In genomic region chr12:104245595-104245994, GRCm38 (mm10) we compare ENCODE assay signal across 16 mouse cellular contexts. TPM values are rescaled to one million over a fixed set of nuclear protein-coding genes. Genes with fewer than 3 reads are reported as not detected.
DNase-seq lines count a peak whose midpoint lies in the region; ATAC-seq and TF ChIP-seq lines count a peak whose summit lies in the region.
"Had no signal": no experiment of that assay in that cellular context is flagged by ENCODE, and none has a peak within 500 bp of the region (broad histone marks: within the 10 kb centered on the region; RNA-seq: fewer than 3 reads in every experiment).

No protein-coding gene starts in this region.

- no peak overlapping the region for H3K4me2 ChIP-seq in heart, embryonic 11.5 days
- H3K4me2 ChIP-seq: heart, embryonic 15.5 days; hindbrain, embryonic 15.5 days; liver, embryonic 11.5 days; lung, embryonic 14.5 days; midbrain, embryonic 13.5 days had no signal

- no peak for TF ChIP-seq CTCF in heart, adult 2 months (IDR thresholded peaks at IDR 0.05)

- H3K79me2 ChIP-seq in heart, adult 2 months (replicated peaks; ENCODE audit: control insufficient read depth, insufficient read depth, low read length) = no peaks in the 10 kb centered on the region

- peak; percentile 40 to 48 for DNase-seq in heart, adult 2 months
- DNase-seq in heart, adult 8-10 months (ENCODE audit: low spot score) = peak; percentile 31
- peak; percentile 7 for DNase-seq in heart, postnatal 4 days
- peak; percentile 9 for DNase-seq in right cerebral cortex, postnatal 14 days
- no peak for DNase-seq in thymus, adult 18-20 months
- DNase-seq in cerebellum, postnatal 10 days = no peak
- DNase-seq: kidney, adult 2 months had no signal

- TF ChIP-seq EP300 in heart, adult 2 months (IDR thresholded peaks at IDR 0.05; ENCODE audit: insufficient read depth, low read depth, low read length) = no peak

- ATAC-seq in heart, embryonic 11.5 days (replicated peaks; ENCODE audit: insufficient number of reproducible peaks, low FRiP score, low TSS enrichment) = no peak
- ATAC-seq: midbrain, embryonic 13.5 days had no signal

- H3K27ac ChIP-seq in heart, adult 2 months = no peak overlapping the region
- H3K27ac ChIP-seq in heart, embryonic 11.5 days (ENCODE audit: low read depth, low read length) = no peak overlapping the region
- H3K27ac ChIP-seq: embryonic facial prominence, embryonic 10.5 days; heart, embryonic 15.5 days; hindbrain, embryonic 15.5 days; midbrain, embryonic 13.5 days had no signal

- TF ChIP-seq POLR2A in heart, adult 2 months (IDR thresholded peaks at IDR 0.05; ENCODE audit: insufficient read depth, low read depth, low read length) = no peak

- WGBS in heart, adult 2 months = 59% methylated on average over 3 of the region's 3 CpGs
- 77% methylated on average over 3 of the region's 3 CpGs for WGBS in heart, embryonic 11.5 days (ENCODE audit: insufficient replicate concordance)

- H3K9me3 ChIP-seq in heart, embryonic 11.5 days (replicated peaks; ENCODE audit: control insufficient read depth, low read length) = no peaks in the 10 kb centered on the region
- H3K9me3 ChIP-seq: embryonic facial prominence, embryonic 10.5 days; heart, embryonic 15.5 days; hindbrain, embryonic 15.5 days; midbrain, embryonic 13.5 days had no signal

- no peaks in the 10 kb centered on the region for H3K36me3 ChIP-seq in heart, adult 2 months (ENCODE audit: control insufficient read depth, insufficient read depth, low read length)
- no peaks in the 10 kb centered on the region for H3K36me3 ChIP-seq in heart, embryonic 11.5 days (ENCODE audit: control insufficient read depth, insufficient read depth, low read length)
- H3K36me3 ChIP-seq: embryonic facial prominence, embryonic 10.5 days; heart, embryonic 15.5 days; hindbrain, embryonic 15.5 days; midbrain, embryonic 13.5 days had no signal

- H3K4me3 ChIP-seq in heart, adult 2 months = no peak overlapping the region
- H3K4me3 ChIP-seq in heart, embryonic 11.5 days (ENCODE audit: low read depth, low read length) = no peak overlapping the region
- H3K4me3 ChIP-seq: embryonic facial prominence, embryonic 10.5 days; heart, embryonic 15.5 days; hindbrain, embryonic 15.5 days; midbrain, embryonic 13.5 days had no signal

- no peaks in the 10 kb centered on the region for H3K27me3 ChIP-seq in heart, adult 2 months (ENCODE audit: control insufficient read depth, insufficient read depth, low read length)
- H3K27me3 ChIP-seq in heart, embryonic 11.5 days (ENCODE audit: control insufficient read depth, insufficient read depth, low read length) = no peaks in the 10 kb centered on the region
- H3K27me3 ChIP-seq: heart, embryonic 15.5 days; hindbrain, embryonic 15.5 days; midbrain, embryonic 13.5 days had no signal

- intact Hi-C loops in heart, adult 2 months (cut with DNase I) = no loop called here

- H3K4me1 ChIP-seq in heart, adult 2 months (ENCODE audit: control insufficient read depth, insufficient read depth, low read length) = peaks cover 3% of the 10 kb centered on the region
- H3K4me1 ChIP-seq in heart, embryonic 11.5 days (ENCODE audit: control insufficient read depth, insufficient read depth, low read length) = no peaks in the 10 kb centered on the region
- H3K4me1 ChIP-seq: heart, embryonic 15.5 days had no signal

- no peak overlapping the region for H3K9ac ChIP-seq in heart, adult 2 months (ENCODE audit: low read depth, low read length)
- no peak overlapping the region for H3K9ac ChIP-seq in heart, embryonic 11.5 days (ENCODE audit: low read depth, low read length)
- H3K9ac ChIP-seq: heart, embryonic 15.5 days; hindbrain, embryonic 15.5 days; lung, embryonic 14.5 days; midbrain, embryonic 13.5 days had no signal

RNA-seq across cellular contexts. Expression of gene Serpina3g, which starts 9.6 kb away (rescaled TPM):
- total RNA-seq in heart, adult 2 months (2021) = 1 to 10 TPM; 1.1 to 1.6 TPM
- polyA plus RNA-seq in heart, adult 2 months (2012; rRNA removed) = 0.59 and 2.0 TPM in 2 replicates
- 1.0 and 1.1 TPM in 2 replicates for polyA plus RNA-seq in heart, embryonic 11.5 days (2014; fragmentation: Nextera tagmentation; extraction: Ambion mirVana)
- total RNA-seq in heart, adult 8-10 months (2022) = 1 to 10 TPM in 3 of 4 experiments, under 1 TPM in 1; 0.84 to 2.1 (median 1.8) TPM
- 1 to 10 TPM in 1 of 2 experiments, under 1 TPM in 1; 0.83 to 1.7 TPM for total RNA-seq in heart, postnatal 4 days (2021)

RNA-seq across cellular contexts. Expression of gene Serpina3i, which starts 17.3 kb away (rescaled TPM):
- total RNA-seq in heart, adult 2 months (2021) = under 1 TPM in 1 of 2 experiments, not detected in 1; 0.94 TPM
- polyA plus RNA-seq in heart, adult 2 months (2012; rRNA removed) = 0.10 and 0.12 TPM in 2 replicates
- not detected in 2 replicates for polyA plus RNA-seq in heart, embryonic 11.5 days (2014; fragmentation: Nextera tagmentation; extraction: Ambion mirVana)
- 1 to 10 TPM in 1 of 4 experiments, under 1 TPM in 2, not detected in 1; 0.23 to 1.6 (median 0.53) TPM for total RNA-seq in heart, adult 8-10 months (2022)
- 1 to 10 TPM in 1 of 2 experiments, under 1 TPM in 1; 0.31 to 1.0 TPM for total RNA-seq in heart, postnatal 4 days (2021)
- total RNA-seq: left cerebral cortex, postnatal 36 days had no signal
- polyA plus RNA-seq: hindbrain, embryonic 15.5 days; lung, embryonic 14.5 days; midbrain, embryonic 13.5 days; stomach, embryonic 14.5 days had no signal

RNA-seq across cellular contexts. Expression of gene Serpina3f, which starts 31.3 kb away (rescaled TPM):
- under 1 TPM in 1 of 2 experiments, not detected in 1; 0.26 TPM for total RNA-seq in heart, adult 2 months (2021)
- polyA plus RNA-seq in heart, adult 2 months (2012; rRNA removed) = 0.04 TPM in 1 of 2 replicates, not detected in the other
- not detected in 2 replicates for polyA plus RNA-seq in heart, embryonic 11.5 days (2014; fragmentation: Nextera tagmentation; extraction: Ambion mirVana)
- total RNA-seq in heart, adult 8-10 months (2022) = not detected
- total RNA-seq in heart, postnatal 4 days (2021) = not detected
- total RNA-seq: left cerebral cortex, postnatal 36 days had no signal

Comparison
In these comparisons a context has a peak if more than half of its experiments do, and no peak if none do; other contexts are left out.
1. DNase-seq: peak in heart, adult 2 months (2 of 2), heart, adult 8-10 months (single experiment), heart, postnatal 4 days (single experiment) and right cerebral cortex, postnatal 14 days (single experiment); none in thymus, adult 18-20 months (0 of 2) and cerebellum, postnatal 10 days (0 of 2).